Mouse (Mus musculus): ENCODE data around the gene Nub1. TPM values are rescaled to one million over a fixed set of nuclear protein-coding genes. Genes with fewer than 3 reads are reported as not detected.

The Nub1 gene
- total RNA-seq, 4 experiments from 2014 or later, result 85.4 to 91.5 (median 86.1) TPM

DNA sequence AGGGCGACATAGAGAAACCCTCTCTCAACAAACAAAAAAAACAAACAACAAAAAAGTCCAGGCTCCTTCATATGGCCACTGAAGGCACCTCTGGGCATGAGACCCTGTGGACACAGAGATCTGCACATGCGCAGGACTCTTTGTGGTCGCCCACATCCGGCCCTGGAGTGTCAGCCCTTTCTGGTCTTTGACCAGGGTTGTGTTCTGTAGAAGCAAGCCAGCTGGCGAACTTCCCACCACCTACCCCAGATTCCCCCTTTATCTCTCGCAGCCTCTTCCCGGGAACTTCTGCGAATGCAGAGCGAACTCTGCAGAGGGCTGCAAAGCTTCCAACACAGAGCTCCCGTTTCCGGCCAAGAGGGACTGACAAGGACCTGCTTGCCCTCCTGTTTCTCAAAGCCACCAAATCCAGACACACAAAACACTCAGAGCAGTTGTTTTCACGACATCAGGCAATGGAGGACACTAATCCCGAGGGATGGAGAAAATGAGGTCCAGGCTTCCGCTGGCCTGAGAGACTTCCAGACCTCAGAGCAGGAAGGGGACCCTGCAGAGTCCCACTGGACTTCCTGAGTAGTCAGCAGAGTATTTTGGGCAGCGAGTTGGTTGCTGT lies 53.9 kb downstream of the Nub1 start:
- DNase-seq (ENCODE audit: low spot score in 2 of 2), result no peak

DNA sequence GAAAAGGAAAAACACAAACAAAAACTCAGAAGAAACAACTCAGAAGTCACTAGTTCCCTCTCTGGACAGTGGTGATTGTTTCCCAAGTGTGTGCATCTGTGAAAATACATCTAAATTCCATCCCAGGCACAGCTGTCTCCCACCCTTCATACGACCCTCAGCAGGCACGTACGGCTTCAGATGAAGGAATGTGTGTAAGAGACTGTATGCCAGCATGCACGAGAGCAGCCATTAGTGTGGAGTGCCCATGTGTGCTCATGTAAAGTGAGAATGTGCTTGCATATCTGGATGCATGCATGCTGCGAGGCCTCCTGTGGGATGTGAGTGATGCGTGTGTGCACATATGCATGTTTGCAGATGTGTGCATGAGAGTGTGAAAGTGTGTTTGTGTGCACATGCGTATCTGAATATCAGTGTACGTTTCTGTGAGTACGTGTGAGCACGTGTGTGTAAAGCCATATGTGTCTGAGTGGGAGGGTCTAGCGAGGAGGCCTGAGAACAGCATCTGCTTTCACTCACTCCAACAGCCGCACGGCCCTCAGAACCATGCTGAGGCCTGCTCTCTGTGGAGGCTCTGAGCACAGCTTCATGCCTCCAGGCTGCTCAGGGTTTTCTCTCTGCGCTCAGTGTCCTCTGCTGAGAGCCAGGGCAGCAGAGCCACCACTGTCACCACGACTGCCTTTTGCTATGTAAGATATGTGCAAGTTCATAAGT lies 56.0 kb downstream of the Nub1 start:
- no peak for DNase-seq (ENCODE audit: low spot score in 2 of 2)

DNA sequence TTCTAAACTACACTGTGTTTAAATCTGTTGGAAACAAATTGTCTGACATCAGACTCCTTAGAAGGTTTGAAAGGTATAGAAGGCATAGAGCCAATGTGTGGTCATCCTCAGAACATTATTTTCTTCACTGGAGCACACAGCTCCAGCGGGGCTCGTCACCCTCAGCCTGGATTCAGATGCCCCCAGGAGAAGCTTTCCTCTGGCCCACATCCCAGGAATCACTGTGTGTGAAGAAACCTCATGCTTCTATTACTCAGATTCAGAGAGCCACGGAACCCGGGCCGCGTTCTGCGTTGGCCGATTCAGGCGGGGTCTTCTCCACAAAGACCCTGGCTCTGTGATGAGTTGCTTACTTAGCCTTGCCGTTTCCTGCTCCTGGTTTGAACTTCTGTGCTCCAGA lies 58.6 kb downstream of the Nub1 start:
- DNase-seq (ENCODE audit: low spot score in 2 of 2), result no peak

DNA sequence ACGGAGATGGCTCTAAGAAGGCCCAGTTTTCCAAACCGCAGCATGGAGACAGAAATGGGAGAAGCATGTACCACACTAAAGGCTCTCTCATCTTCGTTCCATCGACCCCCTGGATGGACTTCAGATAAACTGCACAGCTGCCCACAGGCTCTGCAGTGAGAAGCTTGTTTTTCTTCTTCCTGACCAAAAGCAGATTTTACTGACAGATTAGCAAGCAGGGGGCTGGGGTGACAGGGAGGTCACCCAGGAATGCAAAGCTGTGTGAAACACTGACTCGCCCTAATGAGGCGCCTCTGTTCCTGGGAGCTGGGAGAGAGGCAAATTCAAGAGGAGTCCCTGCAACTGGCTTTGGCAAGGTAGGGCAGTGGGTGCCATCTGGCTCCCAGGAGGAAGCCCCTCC lies 62.2 kb downstream of the Nub1 start:
- DNase-seq (ENCODE audit: low spot score in 2 of 2), result no peak

DNA sequence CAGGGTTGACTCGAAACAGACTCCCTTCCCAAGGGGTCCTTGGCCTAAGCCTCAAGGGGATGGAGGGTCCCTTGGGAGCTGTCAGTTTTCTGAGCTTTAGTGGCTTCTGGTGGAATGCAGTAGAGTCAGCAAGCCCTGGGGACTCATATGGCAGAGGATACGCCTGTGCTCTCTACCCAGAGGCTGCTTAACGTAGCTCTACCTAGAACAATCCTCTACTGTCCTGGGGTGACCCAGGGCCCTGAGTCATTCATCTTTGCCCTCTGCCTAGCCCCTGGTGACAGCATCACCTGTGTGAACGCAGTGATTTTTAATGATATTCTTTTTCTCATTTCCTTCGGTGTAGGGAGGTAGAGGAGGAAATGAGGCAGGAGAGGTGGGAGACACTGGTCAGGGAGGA lies 64.4 kb downstream of the Nub1 start:
- no peak for DNase-seq (ENCODE audit: low spot score in 2 of 2)

DNA sequence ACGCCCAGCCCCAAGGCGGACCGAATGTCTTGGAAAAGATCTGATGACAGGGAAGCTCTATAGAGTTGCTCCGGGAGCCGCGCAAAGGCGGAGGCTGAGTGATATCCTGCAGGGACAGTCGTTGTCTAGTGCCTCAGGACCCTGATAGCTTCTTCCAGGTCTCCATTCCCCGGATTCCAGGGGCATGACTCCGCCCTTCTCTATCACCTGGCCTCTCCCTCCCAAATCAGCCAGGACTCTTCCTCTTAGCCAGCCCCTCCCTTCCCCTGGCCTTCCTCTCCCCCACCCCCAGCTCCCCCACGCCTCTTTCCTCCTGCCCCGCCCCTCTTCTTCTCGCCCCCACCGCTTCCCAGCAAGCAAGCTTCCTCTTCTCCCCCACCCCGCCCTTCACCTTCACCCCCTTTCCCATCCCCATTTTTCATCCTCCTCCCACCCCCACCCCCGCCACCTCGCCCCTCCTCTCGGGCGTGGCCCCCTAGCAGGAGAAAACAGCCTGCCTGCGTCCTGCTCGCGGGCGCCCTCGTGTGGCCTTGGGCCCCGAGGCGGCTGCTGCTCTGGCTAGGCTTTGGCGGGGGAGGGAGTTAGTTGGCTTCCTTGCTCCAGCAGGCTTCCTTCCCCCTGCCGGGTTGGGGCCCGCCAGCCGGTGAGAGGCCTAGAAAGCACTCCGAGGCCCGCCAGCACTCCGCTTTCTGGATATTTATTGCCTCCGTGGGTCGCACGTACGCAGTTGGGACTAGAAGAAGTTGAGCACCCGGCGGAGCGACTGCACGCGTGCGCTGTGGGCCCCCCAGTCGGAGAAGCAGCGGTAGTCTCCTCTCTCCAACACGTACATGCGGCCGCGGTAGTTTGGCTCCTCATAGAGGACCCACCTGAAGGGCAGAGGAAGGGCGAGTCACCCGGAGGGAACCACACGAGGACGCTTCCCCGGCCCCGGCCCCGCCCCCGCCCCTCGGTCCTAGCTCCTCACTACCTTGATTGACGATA lies 65.3 kb downstream of the Nub1 start:
- peak; percentile 69 to 74 for DNase-seq (ENCODE audit: low spot score in 2 of 2)

DNA sequence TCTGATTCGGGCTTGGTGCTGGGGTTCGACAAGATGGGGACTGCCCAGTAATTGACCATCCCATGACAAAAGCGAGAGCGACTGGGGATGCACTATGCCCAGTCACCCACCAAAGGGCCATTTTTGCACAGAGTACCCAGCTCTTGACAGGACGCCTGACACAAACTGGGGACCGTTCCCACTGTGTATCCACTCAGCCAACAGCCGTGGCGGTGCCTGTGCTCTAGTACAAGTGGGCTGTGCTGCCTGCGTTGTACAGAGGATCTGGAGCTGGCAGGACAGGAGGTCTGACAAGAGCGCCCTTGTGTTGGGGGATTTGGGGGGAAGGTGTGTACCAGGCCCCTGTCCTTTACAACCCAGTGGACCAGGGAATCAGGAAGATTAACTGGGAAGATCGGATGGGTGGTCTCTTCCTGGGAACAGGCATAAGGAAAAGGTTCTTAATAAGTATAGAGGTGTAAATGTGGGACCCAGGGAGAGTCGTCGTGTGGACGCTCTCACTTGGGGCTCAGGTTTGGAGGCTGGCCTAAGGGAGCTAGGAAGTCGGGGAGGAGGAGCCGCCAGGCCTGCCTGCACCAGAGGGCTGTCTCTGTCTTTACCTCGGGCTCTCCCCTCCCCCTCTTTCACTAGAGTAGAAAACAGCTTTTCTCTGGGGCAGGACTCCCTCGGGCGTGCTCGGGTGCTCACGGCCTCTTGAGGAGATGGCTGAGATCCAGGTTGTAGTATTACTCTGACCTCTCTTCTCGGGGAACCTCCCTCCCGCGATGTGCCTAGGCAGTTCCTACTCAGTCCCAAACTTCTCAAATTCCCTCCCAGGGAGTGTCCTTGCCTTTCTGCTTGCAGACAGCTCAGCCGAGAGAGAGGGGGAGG lies 66.2 kb downstream of the Nub1 start:
- peak in 1 of 2 experiments; percentile 14 for DNase-seq (ENCODE audit: low spot score in 2 of 2)

DNA sequence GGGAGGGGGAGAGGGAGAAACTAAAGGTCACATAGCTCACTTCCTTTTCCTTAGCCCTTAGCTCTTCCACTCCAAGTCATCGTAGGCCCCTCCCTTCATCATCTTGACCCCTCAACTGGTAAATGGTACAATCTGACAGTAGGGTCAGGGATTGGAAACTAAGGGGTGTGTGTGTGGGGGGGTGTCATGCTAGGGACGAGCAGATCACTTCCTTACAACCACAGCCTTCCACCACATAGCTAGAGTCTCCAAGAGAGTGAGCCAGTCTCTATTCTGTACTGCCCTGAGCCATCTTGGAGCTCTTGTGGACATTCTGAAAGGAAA lies 66.8 kb downstream of the Nub1 start:
- no peak for DNase-seq (ENCODE audit: low spot score in 2 of 2)

DNA sequence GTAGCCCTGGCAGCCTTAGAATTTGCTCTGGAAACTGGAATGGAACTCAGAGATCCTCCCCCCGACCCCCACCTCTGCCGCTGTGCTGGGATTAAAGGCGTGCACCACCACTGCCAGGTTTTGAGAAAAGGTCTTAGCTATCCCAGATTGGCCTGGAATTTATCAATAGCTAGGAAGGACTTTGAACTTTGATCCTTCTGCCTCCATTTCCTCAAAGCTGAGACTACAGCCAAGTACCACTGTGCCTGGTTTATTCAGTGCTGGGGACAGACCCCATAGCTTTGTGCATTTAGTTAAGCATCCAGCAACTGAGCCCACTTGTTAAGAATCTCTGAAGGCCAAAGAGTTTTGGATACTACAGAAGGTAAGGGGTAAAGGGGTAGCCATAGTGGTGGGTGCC lies 71.6 kb downstream of the Nub1 start:
- DNase-seq (ENCODE audit: low spot score in 2 of 2), result no peak

DNA sequence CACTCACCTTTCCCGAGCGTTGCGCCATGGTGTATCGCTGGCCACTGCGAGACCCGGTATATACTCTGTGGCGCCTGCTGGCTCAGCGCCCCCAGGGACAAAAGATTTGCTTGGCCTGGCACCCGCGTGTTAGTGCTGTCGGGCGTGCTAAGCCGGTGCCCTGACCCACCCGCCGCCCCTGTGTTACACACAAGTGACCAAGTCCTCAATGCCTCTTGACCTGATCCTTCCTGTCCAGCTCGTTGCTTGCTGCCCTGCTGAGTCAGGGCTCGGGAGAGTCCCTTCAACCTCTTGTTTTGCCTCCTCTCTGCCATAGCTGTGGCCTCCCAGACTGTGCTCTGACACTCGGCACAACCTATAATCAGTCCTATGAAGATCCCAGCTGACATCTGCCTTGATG lies 72.5 kb downstream of the Nub1 start, which contains the start of gene Crygn:
Crygn (minus strand) TSS at position 193 of the 400 bp plus-strand sequence.
- no peak for DNase-seq (ENCODE audit: low spot score in 2 of 2)

Other genes starting within 250 kb of the Nub1 start
- gene Fastk, start 240.2 kb upstream of the Nub1 start, total RNA-seq (2022), result 100 to 1,000 TPM; 128 to 142 (median 135) TPM
- gene Tmub1, start 237.7 kb upstream of the Nub1 start, total RNA-seq (2022), result 10 to 100 TPM; 24.2 to 30.3 (median 27.3) TPM
- 100 to 1,000 TPM; 521 to 543 (median 525) TPM for gene Agap3, start 233.4 kb upstream of the Nub1 start, total RNA-seq (2022)
- gene Gbx1, start 158.3 kb upstream of the Nub1 start, total RNA-seq (2022), result 1 to 10 TPM in 3 of 4 experiments, under 1 TPM in 1; 0.65 to 1.4 (median 1.2) TPM
- gene Asb10, start 144.6 kb upstream of the Nub1 start, total RNA-seq (2022), result 1 to 10 TPM in 2 of 4 experiments, under 1 TPM in 2; 0.65 to 4.1 (median 2.1) TPM
- gene 4931409K22Rik, start 128.7 kb upstream of the Nub1 start, total RNA-seq (2022), result under 1 TPM in 2 of 4 experiments, not detected in 2; 0.11 to 0.16 TPM
- 10 to 100 TPM; 80.5 to 93.3 (median 83.7) TPM for gene Abcf2, start 108.1 kb upstream of the Nub1 start, total RNA-seq (2022)
- gene Chpf2, start 98.8 kb upstream of the Nub1 start, total RNA-seq (2022), result 10 to 100 TPM; 63.7 to 82.2 (median 70.9) TPM
- 100 to 1,000 TPM in 2 of 4 experiments, 10 to 100 TPM in 2; 98.6 to 117 (median 104) TPM for gene Smarcd3, start 61.1 kb upstream of the Nub1 start, total RNA-seq (2022)
- gene Wdr86, start 45.2 kb downstream of the Nub1 start, total RNA-seq (2022), result 1 to 10 TPM in 2 of 4 experiments, under 1 TPM in 2; 0.33 to 2.2 (median 0.99) TPM
- gene Crygn, start 72.5 kb downstream of the Nub1 start, total RNA-seq (2022), result 1 to 10 TPM in 1 of 4 experiments, not detected in 3; 1.5 TPM
- 100 to 1,000 TPM; 105 to 112 (median 108) TPM for gene Rheb, start 157.1 kb downstream of the Nub1 start, total RNA-seq (2022)

All from left cerebral cortex, adult 8-10 months (tissue).